Mouse (Mus musculus): ENCODE data around the gene Tha1.

Gene Tha1

GRCm38 (mm10) chr11:117824060-117824969 is 49.0 kb downstream of the Tha1 start:
- Histone ChIP-seq H3K36me3 (ENCODE audit: insufficient read depth, low read length) (peaks cover 52% of the 10 kb centered on the region), H3K4me1 (replicated peaks; ENCODE audit: low read depth, low read length) (peaks cover 90% of the 10 kb centered on the region), H3K9me3 (ENCODE audit: low read length) (no peaks in the 10 kb centered on the region), H3K4me3 (replicated peaks; ENCODE audit: low read length) (peak overlapping the region; percentile 91), H3K27me3 (ENCODE audit: insufficient read depth, low read length) (no peaks in the 10 kb centered on the region)
- TF ChIP-seq POU5F1 (IDR thresholded peaks at IDR 0.05; ENCODE audit: borderline replicate concordance, low read length) (no peak), CTCF (conservative IDR thresholded peaks at IDR 0.05; ENCODE audit: low read length) (peak; percentile 80), NANOG (IDR thresholded peaks at IDR 0.05; ENCODE audit: borderline replicate concordance, low read length) (no peak)

DNA sequence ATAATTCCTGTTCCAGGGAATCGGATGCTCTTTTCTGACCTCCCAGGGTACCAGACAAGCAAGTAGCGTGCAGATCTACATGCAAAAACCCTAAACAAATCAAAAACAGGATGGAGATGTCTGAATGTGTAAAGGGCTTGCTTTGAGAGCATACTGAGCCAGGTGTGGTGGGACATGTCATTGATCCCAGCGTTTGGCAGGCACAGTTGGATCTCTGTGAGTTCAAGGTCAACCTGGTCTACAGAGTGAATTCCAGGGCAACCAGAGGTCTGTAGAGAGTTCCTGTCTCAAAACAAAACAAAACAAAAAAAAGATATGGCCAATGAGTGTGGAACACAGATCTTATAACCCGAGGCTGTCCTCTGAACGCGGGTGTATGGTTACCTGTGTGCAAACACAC is 49.9 kb downstream of the Tha1 start:
- Histone ChIP-seq H3K27me3 (ENCODE audit: insufficient read depth, low read length) (no peaks in the 10 kb centered on the region), H3K9me3 (ENCODE audit: low read length) (no peaks in the 10 kb centered on the region), H3K4me1 (replicated peaks; ENCODE audit: low read depth, low read length) (peaks cover 90% of the 10 kb centered on the region), H3K36me3 (ENCODE audit: insufficient read depth, low read length) (peaks cover 61% of the 10 kb centered on the region), H3K4me3 (replicated peaks; ENCODE audit: low read length) (peak overlapping the region; percentile 91)
- no peak for TF ChIP-seq CTCF (conservative IDR thresholded peaks at IDR 0.05; ENCODE audit: low read length)
- no peak for TF ChIP-seq NANOG (IDR thresholded peaks at IDR 0.05; ENCODE audit: borderline replicate concordance, low read length)
- TF ChIP-seq POU5F1 (IDR thresholded peaks at IDR 0.05; ENCODE audit: borderline replicate concordance, low read length) = no peak

DNA sequence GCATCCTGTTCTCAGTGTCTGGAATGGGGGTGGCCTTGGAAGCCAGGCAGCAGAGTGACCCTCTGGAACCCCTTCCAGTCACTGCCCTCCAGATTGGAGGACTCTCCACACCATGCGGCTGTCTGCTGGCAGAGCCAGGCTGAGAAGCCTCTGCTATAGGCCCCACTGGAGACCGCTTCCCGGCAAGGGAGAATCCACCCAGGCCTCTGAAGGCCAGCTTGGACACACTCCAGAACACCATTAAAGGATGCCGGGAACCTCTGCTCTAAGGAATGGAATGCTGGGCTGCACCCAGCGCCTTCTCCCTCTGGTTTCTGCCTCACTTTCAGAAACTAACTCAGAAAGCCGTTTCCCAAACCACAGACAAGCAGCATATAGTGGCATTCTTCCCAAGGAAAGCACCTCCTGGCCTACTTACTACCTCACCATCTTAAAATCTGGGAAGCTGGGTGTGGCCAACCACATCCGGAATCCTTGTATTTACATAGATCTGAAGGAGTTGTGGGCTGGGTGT is 50.5 kb downstream of the Tha1 start:
- TF ChIP-seq CTCF (conservative IDR thresholded peaks at IDR 0.05; ENCODE audit: low read length) (no peak), POU5F1 (IDR thresholded peaks at IDR 0.05; ENCODE audit: borderline replicate concordance, low read length) (no peak), NANOG (IDR thresholded peaks at IDR 0.05; ENCODE audit: borderline replicate concordance, low read length) (no peak)
- no peaks in the 10 kb centered on the region for H3K27me3 ChIP-seq (ENCODE audit: insufficient read depth, low read length)

DNA sequence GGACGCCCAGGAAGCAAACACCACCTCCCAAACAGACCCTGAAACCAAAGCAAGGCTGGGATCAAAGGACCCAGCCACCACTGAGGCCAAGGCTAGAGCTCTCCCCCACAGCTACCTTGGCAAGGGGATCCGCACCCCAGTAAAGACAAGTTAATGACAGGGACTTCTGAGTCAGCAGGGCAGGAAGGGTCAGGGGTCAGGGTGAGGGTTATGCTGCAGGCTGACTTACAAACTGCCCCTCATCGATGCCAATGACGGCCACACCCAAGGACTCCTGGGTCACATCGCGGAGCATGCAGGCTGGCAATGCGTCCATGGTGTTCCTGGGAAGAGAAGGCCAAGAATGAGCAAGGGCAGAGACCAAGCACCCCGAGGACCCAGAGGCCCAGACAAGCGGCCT is 51.4 kb downstream of the Tha1 start:
- H3K9me3 ChIP-seq (ENCODE audit: low read length) = no peaks in the 10 kb centered on the region
- no peak overlapping the region for H3K4me3 ChIP-seq (replicated peaks; ENCODE audit: low read length)

More for the DNA sequence above, 50.5 kb downstream of the Tha1 start:
- Histone ChIP-seq H3K4me3 (replicated peaks; ENCODE audit: low read length) (peak overlapping the region; percentile 46), H3K9me3 (ENCODE audit: low read length) (no peaks in the 10 kb centered on the region), H3K4me1 (replicated peaks; ENCODE audit: low read depth, low read length) (peaks cover 89% of the 10 kb centered on the region), H3K36me3 (ENCODE audit: insufficient read depth, low read length) (peaks cover 67% of the 10 kb centered on the region)

GRCm38 (mm10) chr11:117820173-117820572 is 53.1 kb downstream of the Tha1 start:
- Histone ChIP-seq H3K9me3 (ENCODE audit: low read length) (no peaks in the 10 kb centered on the region), H3K4me1 (replicated peaks; ENCODE audit: low read depth, low read length) (peaks cover 89% of the 10 kb centered on the region), H3K4me3 (replicated peaks; ENCODE audit: low read length) (no peak overlapping the region), H3K27me3 (ENCODE audit: insufficient read depth, low read length) (no peaks in the 10 kb centered on the region), H3K36me3 (ENCODE audit: insufficient read depth, low read length) (peaks cover 91% of the 10 kb centered on the region)
- TF ChIP-seq NANOG (IDR thresholded peaks at IDR 0.05; ENCODE audit: borderline replicate concordance, low read length) (no peak), CTCF (conservative IDR thresholded peaks at IDR 0.05; ENCODE audit: low read length) (no peak), POU5F1 (IDR thresholded peaks at IDR 0.05; ENCODE audit: borderline replicate concordance, low read length) (no peak)

More for the DNA sequence above, 51.4 kb downstream of the Tha1 start:
- H3K27me3 ChIP-seq (ENCODE audit: insufficient read depth, low read length) = no peaks in the 10 kb centered on the region
- H3K36me3 ChIP-seq (ENCODE audit: insufficient read depth, low read length) = peaks cover 76% of the 10 kb centered on the region
- TF ChIP-seq NANOG (IDR thresholded peaks at IDR 0.05; ENCODE audit: borderline replicate concordance, low read length) (no peak), CTCF (conservative IDR thresholded peaks at IDR 0.05; ENCODE audit: low read length) (no peak), POU5F1 (IDR thresholded peaks at IDR 0.05; ENCODE audit: borderline replicate concordance, low read length) (no peak)
- H3K4me1 ChIP-seq (replicated peaks; ENCODE audit: low read depth, low read length) = peaks cover 89% of the 10 kb centered on the region

GRCm38 (mm10) chr11:117819095-117819494 is 54.2 kb downstream of the Tha1 start:
- no peak overlapping the region for H3K4me3 ChIP-seq (replicated peaks; ENCODE audit: low read length)
- no peaks in the 10 kb centered on the region for H3K9me3 ChIP-seq (ENCODE audit: low read length)
- H3K36me3 ChIP-seq (ENCODE audit: insufficient read depth, low read length) = peaks cover 98% of the 10 kb centered on the region
- no peaks in the 10 kb centered on the region for H3K27me3 ChIP-seq (ENCODE audit: insufficient read depth, low read length)
- TF ChIP-seq POU5F1 (IDR thresholded peaks at IDR 0.05; ENCODE audit: borderline replicate concordance, low read length) (no peak), CTCF (conservative IDR thresholded peaks at IDR 0.05; ENCODE audit: low read length) (no peak), NANOG (IDR thresholded peaks at IDR 0.05; ENCODE audit: borderline replicate concordance, low read length) (no peak)
- H3K4me1 ChIP-seq (replicated peaks; ENCODE audit: low read depth, low read length) = peaks cover 91% of the 10 kb centered on the region

All from E14TG2a.4 (cell line).